Mouse (Mus musculus) kidney, adult 2 months (tissue): Measurements from ENCODE around the gene Olfr1360.
"Not testable (repeated sequence)": the region's sequence is repeated elsewhere in the genome, so short reads cannot be mapped to it uniquely, and the experiment has no call there.

Source experiments
- CTCF ChIP-seq: fragments of 200-500 bp; conservative IDR thresholded peaks from 2 replicates; pipeline ENCODE4 v1.5.1; 2011; ENCODE audit warnings: low read depth, mild to moderate bottlenecking, control low read depth, low read length, moderate library complexity, mixed read lengths; ENCODE audit not compliant: insufficient read depth, insufficient read length
- POLR2A ChIP-seq: fragments of 200-500 bp; IDR thresholded peaks from one replicate; pipeline ENCODE4 v1.6.1; 2011; ENCODE audit warnings: low read depth, low read length, control low read depth

DNA sequence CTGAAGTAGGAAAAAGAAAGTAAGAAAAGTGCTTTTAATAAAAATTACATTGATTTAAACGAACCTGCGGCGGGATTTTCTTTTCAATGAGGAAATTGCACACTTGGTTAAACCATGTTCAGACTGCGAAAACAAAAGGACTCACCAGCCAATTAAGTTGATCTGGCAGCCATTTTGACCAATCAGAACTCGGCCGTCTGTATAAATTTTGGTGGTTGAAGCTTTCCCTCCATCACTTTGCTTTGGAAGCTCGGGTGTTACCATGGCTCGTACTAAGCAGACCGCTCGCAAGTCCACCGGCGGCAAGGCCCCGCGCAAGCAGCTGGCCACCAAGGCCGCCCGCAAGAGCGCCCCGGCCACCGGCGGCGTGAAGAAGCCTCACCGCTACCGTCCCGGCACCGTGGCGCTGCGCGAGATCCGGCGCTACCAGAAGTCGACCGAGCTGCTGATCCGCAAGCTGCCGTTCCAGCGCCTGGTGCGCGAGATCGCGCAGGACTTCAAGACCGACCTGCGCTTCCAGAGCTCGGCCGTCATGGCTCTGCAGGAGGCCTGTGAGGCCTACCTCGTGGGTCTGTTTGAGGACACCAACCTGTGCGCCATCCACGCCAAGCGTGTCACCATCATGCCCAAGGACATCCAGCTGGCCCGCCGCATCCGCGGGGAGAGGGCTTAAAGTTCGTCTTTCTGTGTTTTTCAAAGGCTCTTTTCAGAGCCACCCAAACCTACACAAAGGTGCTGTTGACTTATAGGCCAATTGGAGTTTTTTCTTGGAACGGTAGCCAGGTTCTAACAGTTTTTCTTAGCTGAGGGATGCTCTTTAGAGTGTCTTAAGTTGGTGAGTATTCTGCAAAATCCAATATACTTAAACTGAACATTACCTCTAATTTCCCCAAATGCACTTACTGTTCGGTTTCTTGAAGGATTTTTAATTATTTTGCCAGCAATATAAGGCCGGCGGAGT, 40.5 kb upstream of the Olfr1360 start, which contains the start of gene Hist1h3h:
- TF ChIP-seq CTCF, POLR2A: not testable (repeated sequence)
